Comparison of ENCODE assay signal across 8 mouse cellular contexts in the genomic region with DNA sequence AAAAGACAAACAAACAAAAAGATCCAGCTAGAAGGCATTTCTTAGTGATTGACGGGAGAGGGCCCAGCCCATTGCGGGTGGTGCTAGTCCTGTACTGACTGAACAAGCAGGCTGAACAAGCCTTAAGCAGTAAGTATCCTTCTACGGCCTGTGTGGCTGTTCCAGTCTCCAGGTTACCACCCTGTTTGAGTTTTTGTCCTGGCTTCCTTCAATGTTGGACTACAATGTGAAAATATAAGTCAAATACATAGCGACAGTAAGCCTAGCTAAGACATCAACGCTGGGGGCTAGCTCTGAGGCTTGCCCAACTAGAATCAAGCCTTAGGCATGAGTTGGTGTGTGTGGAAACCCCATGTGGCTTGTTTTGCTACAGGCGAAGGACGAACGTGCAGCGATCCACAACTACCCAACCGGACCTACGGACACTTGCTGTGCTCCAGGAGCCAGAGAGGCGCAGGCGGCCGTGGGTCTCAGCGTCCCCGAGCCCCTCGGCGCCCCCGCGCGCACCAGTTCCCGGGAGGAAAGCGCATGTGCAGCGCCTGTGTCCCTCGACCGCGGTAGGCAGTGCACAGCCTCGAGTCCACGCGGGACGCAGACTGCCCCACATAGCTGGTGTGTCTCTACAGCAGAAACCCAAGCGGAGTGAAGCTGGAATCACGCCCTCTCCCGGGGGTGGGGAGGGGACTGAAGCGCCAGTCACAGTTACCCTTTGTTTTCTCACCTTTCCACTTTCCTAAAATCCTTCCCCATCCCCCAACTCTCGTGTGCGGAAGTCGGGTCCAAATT. TPM values are rescaled to one million over a fixed set of nuclear protein-coding genes. Genes with fewer than 3 reads are reported as not detected.
DNase-seq lines count a peak whose midpoint lies in the region; ATAC-seq lines count a peak whose summit lies in the region.

No protein-coding gene starts in this region.

- H3K36me3 ChIP-seq in hindbrain, embryonic 16.5 days (ENCODE audit: control insufficient read depth, insufficient read depth, low read length): no peaks in the 10 kb centered on the region

- no peaks in the 10 kb centered on the region for H3K27me3 ChIP-seq in hindbrain, embryonic 16.5 days (replicated peaks; ENCODE audit: control insufficient read depth, insufficient read depth, low read length)

- peak overlapping the region; percentile 95 for H3K4me2 ChIP-seq in hindbrain, embryonic 16.5 days (ENCODE audit: low read length)

- peak overlapping the region; percentile 79 for H3K9ac ChIP-seq in hindbrain, embryonic 16.5 days (ENCODE audit: low read depth, low read length)

- peak; percentile 79 to 82 for DNase-seq in cerebellum, postnatal 14 days
- peak; percentile 35 to 48 for DNase-seq in frontal cortex, postnatal 10 days (ENCODE audit: low spot score in 2 of 2)
- peak; percentile 27 to 71 for DNase-seq in left cerebral cortex, postnatal 10 days (ENCODE audit: extremely low spot score in 1 of 2, low spot score in 2 of 2)
- peak; percentile 60 to 63 for DNase-seq in lung, postnatal 4 days
- DNase-seq in retina, postnatal 1 day: peak; percentile 80

- H3K4me3 ChIP-seq in hindbrain, embryonic 16.5 days (ENCODE audit: low read length): peak overlapping the region; percentile 58

- intact Hi-C loops in left cerebral cortex, postnatal 10 days (cut with DNase I): no loop called here

- no peaks in the 10 kb centered on the region for H3K9me3 ChIP-seq in hindbrain, embryonic 16.5 days (ENCODE audit: control insufficient read depth, low read length)

- H3K27ac ChIP-seq in hindbrain, embryonic 16.5 days (ENCODE audit: low read depth, low read length): peak overlapping the region; percentile 85

- ATAC-seq in activated CD4-positive, CD25-positive, alpha-beta regulatory T cell, adult 4 months: peak; percentile 67
- peak; percentile 89 for ATAC-seq in hindbrain, embryonic 16.5 days
- no peak for ATAC-seq in erythroid progenitor cell, adult 5-6 weeks (replicated peaks; ENCODE audit: low FRiP score, poor library complexity, severe bottlenecking)

- H3K4me1 ChIP-seq in hindbrain, embryonic 16.5 days (ENCODE audit: control insufficient read depth, insufficient read depth, low read depth, low read length): peaks cover 9% of the 10 kb centered on the region

- WGBS in hindbrain, embryonic 16.5 days: under 1% methylated on average over 38 of the region's 38 CpGs

RNA-seq across cellular contexts. Expression of a gene that starts 8.5 kb away (rescaled TPM):
- polyA plus RNA-seq in activated CD4-positive, CD25-positive, alpha-beta regulatory T cell, adult 4 months (2017; shearing (Covaris generic)): 10 to 100 TPM; 71.4 to 94.9 TPM
- polyA plus RNA-seq in hindbrain, embryonic 16.5 days (2015; fragmentation: Nextera tagmentation; extraction: Ambion mirVana): 36.2 and 45.4 TPM in 2 replicates
- total RNA-seq in left cerebral cortex, postnatal 10 days (2021): 1 to 10 TPM; 3.7 to 3.8 TPM
- 0.36 and 10.1 TPM in 2 replicates for total RNA-seq in erythroid progenitor cell, adult 5-6 weeks (2015; ENCODE audit: low replicate concordance)
- total RNA-seq in erythroid progenitor cell, adult 5-6 weeks (2017; ENCODE audit: low replicate concordance): 1.3 and 9.9 TPM in 2 replicates

RNA-seq across cellular contexts. Expression of a gene that starts 15.2 kb away (rescaled TPM):
- 100 to 1,000 TPM; 414 to 423 TPM for polyA plus RNA-seq in activated CD4-positive, CD25-positive, alpha-beta regulatory T cell, adult 4 months (2017; shearing (Covaris generic))
- polyA plus RNA-seq in hindbrain, embryonic 16.5 days (2015; fragmentation: Nextera tagmentation; extraction: Ambion mirVana): 414 and 445 TPM in 2 replicates
- 100 to 1,000 TPM; 188 to 191 TPM for total RNA-seq in left cerebral cortex, postnatal 10 days (2021)
- 211 and 286 TPM in 2 replicates for total RNA-seq in erythroid progenitor cell, adult 5-6 weeks (2015; ENCODE audit: low replicate concordance)
- total RNA-seq in erythroid progenitor cell, adult 5-6 weeks (2017; ENCODE audit: low replicate concordance): 222 and 316 TPM in 2 replicates
